Mouse (Mus musculus): ENCODE data around the gene Slc39a5. TPM values are rescaled to one million over a fixed set of nuclear protein-coding genes. Genes with fewer than 3 reads are reported as not detected.

Gene Slc39a5
- total and polyA plus RNA-seq, 2 experiments from 2014 or later = 0.10 to 0.24 TPM

DNA sequence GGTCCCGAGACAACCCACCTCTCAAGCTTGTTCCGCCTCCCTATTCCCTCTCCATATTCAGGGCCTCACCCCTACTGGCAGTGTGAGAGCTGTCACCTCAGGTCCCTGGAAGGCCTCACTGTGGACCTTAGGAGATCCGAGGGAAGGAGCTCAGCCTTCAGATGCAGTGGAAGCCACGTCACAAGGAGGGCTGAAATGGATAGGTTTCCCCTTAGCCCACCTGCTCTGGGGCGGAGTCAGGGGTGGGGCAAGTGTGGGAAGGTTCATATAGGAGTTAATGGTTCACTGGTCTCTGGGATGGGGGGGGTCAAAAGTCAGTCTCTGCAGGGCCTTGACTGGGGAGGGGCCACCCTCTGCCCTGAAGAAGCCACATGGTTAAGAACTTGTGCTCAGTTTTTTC is 691 bp downstream of the Slc39a5 start:
- H3K9me3 ChIP-seq (ENCODE audit: low read length) = no peaks in the 10 kb centered on the region
- peaks cover 5% of the 10 kb centered on the region; the same call in 1 of the 2 replicates for H3K36me3 ChIP-seq (ENCODE audit: insufficient read depth)
- DNase-seq (no peak), ATAC-seq (no peak)
- H3K9ac ChIP-seq = no peak overlapping the region
- H3K4me3 ChIP-seq (ENCODE audit: low read depth, low read length) = no peak overlapping the region
- 37% methylated on average over 5 of the region's 5 CpGs for WGBS
- no peaks in the 10 kb centered on the region for H3K4me1 ChIP-seq (ENCODE audit: insufficient read depth)
- H3K27me3 ChIP-seq (ENCODE audit: insufficient read depth, low read length) = no peaks in the 10 kb centered on the region
- TF ChIP-seq CTCF (IDR thresholded peaks at IDR 0.05; ENCODE audit: low read depth) = no peak
- no peak overlapping the region for H3K27ac ChIP-seq (ENCODE audit: low read depth, low read length)
- no peak overlapping the region for H3K4me2 ChIP-seq (ENCODE audit: low read depth)

DNA sequence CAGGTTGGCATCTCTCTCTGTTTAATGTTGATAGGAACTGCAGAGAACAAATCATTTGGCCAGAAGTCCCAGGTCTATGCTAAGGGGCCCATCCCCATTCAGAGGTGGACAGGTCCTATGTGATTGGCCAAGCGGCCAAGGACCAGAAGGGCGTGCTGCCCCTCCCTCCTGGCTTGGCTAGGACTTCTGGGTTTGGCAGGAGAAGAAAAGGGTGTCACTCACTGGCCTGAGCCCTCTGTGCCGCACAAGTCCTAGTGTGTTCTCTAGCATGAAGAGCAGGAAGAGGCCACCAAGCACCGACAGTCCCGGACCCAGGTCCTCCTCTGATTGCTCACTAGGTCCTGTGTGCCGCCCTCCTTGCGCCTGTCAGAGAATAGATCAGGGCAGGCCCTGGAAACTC is 3.6 kb downstream of the Slc39a5 start:
- WGBS = 49% methylated on average over 7 of the region's 7 CpGs
- peak; percentile 51; the same call in 1 of the 2 replicates for ATAC-seq
- no peaks in the 10 kb centered on the region for H3K4me1 ChIP-seq (ENCODE audit: insufficient read depth)
- H3K4me2 ChIP-seq (ENCODE audit: low read depth) = no peak overlapping the region
- peaks cover 27% of the 10 kb centered on the region for H3K36me3 ChIP-seq (ENCODE audit: insufficient read depth)
- no peak overlapping the region for H3K9ac ChIP-seq
- TF ChIP-seq CTCF (IDR thresholded peaks at IDR 0.05; ENCODE audit: low read depth) = no peak
- no peak overlapping the region for H3K27ac ChIP-seq (ENCODE audit: low read depth, low read length)
- H3K4me3 ChIP-seq (ENCODE audit: low read depth, low read length) = no peak overlapping the region
- DNase-seq = no peak
- H3K9me3 ChIP-seq (ENCODE audit: low read length) = no peaks in the 10 kb centered on the region
- H3K27me3 ChIP-seq (ENCODE audit: insufficient read depth, low read length) = no peaks in the 10 kb centered on the region

DNA sequence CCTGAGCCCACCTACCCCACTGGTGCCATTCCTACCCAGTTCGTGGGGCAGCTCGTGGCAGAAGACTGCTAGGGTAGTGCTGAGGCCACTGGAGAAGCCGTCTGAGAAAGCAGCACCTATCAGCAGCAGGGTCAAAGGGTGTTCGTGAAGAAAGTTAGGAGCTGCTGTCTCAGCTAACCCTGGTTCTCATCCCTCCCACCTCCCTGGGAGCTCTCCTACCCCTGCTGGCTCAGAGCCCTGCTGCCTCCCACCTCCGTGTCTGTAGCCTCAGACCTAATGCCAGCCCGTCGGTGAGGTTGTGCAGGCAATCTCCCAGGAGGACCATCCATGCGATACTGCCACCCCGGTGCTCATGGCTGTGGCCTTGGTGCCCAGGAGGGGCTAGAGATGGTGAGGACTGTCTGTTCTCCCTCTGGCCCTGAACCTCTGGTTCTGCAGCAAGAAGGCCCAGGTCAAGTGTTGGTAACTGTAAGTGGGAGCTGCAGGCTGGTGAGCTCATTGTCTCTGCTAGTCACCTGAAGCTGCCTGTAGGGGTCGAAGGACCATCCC is 4.2 kb downstream of the Slc39a5 start:
- WGBS = 65% methylated on average over 10 of the region's 10 CpGs
- H3K27me3 ChIP-seq (ENCODE audit: insufficient read depth, low read length) = no peaks in the 10 kb centered on the region
- no peak for DNase-seq
- H3K9ac ChIP-seq = no peak overlapping the region
- H3K36me3 ChIP-seq (ENCODE audit: insufficient read depth) = peaks cover 33% of the 10 kb centered on the region
- H3K4me3 ChIP-seq (ENCODE audit: low read depth, low read length) = no peak overlapping the region
- ATAC-seq = no peak
- no peaks in the 10 kb centered on the region for H3K4me1 ChIP-seq (ENCODE audit: insufficient read depth)
- H3K4me2 ChIP-seq (ENCODE audit: low read depth) = no peak overlapping the region
- TF ChIP-seq CTCF (IDR thresholded peaks at IDR 0.05; ENCODE audit: low read depth) = no peak
- H3K9me3 ChIP-seq (ENCODE audit: low read length) = no peaks in the 10 kb centered on the region
- H3K27ac ChIP-seq (ENCODE audit: low read depth, low read length) = no peak overlapping the region

DNA sequence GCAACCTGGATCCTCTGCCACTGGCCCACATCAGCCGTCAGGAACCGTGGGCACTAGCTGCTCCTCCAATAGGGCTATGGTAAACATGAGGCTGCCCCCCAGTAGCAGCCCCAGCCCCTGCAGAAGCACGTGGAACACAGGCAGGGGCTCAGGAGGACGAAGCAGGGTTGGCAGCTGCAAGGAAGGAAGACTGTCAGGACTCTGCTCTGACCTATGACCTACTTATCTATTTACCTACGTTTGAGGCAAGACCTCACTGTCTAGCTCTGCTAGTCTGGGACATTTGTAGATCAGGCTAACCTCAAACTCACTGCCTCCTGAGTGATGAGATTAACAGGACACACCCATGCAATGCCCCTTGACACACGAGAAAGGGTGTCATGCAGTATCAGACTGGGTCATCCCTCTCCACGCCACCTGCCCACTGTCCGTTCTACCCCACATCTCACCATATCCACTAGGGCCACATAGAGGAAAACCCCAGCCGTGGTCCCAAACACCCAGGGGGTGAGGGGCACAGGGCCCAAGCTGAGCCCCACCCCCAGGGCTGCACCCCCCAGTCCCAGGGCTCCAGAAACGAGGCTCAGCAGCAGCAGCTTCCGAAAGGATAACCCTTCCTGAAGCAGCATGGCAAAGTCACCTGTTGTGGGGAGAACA is 4.9 kb downstream of the Slc39a5 start:
- no peaks in the 10 kb centered on the region for H3K9me3 ChIP-seq (ENCODE audit: low read length)
- WGBS = 64% methylated on average over 11 of the region's 11 CpGs
- peaks cover 40% of the 10 kb centered on the region for H3K36me3 ChIP-seq (ENCODE audit: insufficient read depth)
- H3K4me2 ChIP-seq (ENCODE audit: low read depth) = no peak overlapping the region
- no peaks in the 10 kb centered on the region for H3K4me1 ChIP-seq (ENCODE audit: insufficient read depth)
- ATAC-seq = no peak
- H3K27me3 ChIP-seq (ENCODE audit: insufficient read depth, low read length) = no peaks in the 10 kb centered on the region
- no peak overlapping the region for H3K27ac ChIP-seq (ENCODE audit: low read depth, low read length)
- no peak overlapping the region for H3K4me3 ChIP-seq (ENCODE audit: low read depth, low read length)
- no peak overlapping the region for H3K9ac ChIP-seq
- DNase-seq = no peak
- TF ChIP-seq CTCF (IDR thresholded peaks at IDR 0.05; ENCODE audit: low read depth) = no peak

DNA sequence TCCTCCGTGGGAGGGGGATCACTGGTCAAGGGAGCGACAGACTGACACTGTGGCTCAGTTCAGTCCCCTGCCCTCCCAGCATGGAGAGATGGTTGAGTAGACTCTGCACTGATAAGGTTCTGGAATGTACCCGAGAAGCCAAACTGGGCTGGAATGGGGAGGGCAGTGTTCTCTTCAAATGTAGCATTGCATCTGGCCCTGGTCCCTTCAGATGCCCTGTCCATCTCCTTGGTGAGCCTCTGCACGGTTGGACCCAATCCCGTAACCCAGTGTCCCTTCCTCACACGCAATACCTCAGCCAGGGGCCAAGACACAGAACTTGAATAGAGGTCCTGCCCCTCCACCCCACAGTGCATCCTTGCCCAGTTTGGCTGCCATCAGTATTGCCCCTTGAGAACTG is 9.2 kb downstream of the Slc39a5 start:
- H3K27me3 ChIP-seq (ENCODE audit: insufficient read depth, low read length) = no peaks in the 10 kb centered on the region
- ATAC-seq (no peak), DNase-seq (no peak)
- no peak overlapping the region for H3K9ac ChIP-seq
- H3K4me1 ChIP-seq (ENCODE audit: insufficient read depth) = no peaks in the 10 kb centered on the region
- WGBS = 68% methylated on average over 6 of the region's 6 CpGs
- H3K9me3 ChIP-seq (ENCODE audit: low read length) = no peaks in the 10 kb centered on the region
- H3K36me3 ChIP-seq (ENCODE audit: insufficient read depth) = peaks cover 79% of the 10 kb centered on the region
- no peak for TF ChIP-seq CTCF (IDR thresholded peaks at IDR 0.05; ENCODE audit: low read depth)
- no peak overlapping the region for H3K27ac ChIP-seq (ENCODE audit: low read depth, low read length)
- H3K4me3 ChIP-seq (ENCODE audit: low read depth, low read length) = no peak overlapping the region
- H3K4me2 ChIP-seq (ENCODE audit: low read depth) = no peak overlapping the region

DNA sequence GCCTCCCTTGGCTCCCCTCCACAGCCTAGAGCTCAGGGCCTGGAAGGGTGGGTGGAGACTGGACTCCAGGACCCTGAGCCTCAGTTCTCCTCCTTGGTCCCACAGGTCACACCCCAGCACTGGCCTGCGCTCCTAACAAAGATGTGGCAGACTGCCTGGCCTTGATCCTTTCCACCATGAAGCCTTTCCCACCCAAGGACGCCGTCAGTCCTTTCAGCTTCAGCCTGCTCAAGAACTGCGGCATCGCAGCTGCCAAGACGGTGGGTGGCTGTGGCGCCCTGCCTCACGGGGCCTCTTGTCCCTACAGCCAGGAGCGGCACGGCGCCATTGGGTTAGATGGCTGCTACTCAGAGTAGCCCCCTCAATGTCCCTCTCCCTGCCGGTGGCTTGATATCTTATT is 10.7 kb downstream of the Slc39a5 start:
- Histone ChIP-seq H3K4me2 (ENCODE audit: low read depth) (no peak overlapping the region), H3K27me3 (ENCODE audit: insufficient read depth, low read length) (no peaks in the 10 kb centered on the region), H3K36me3 (ENCODE audit: insufficient read depth) (peaks cover 91% of the 10 kb centered on the region), H3K4me1 (ENCODE audit: insufficient read depth) (no peaks in the 10 kb centered on the region), H3K4me3 (ENCODE audit: low read depth, low read length) (no peak overlapping the region), H3K27ac (ENCODE audit: low read depth, low read length) (no peak overlapping the region), H3K9me3 (ENCODE audit: low read length) (no peaks in the 10 kb centered on the region), H3K9ac (no peak overlapping the region)
- no peak for TF ChIP-seq CTCF (IDR thresholded peaks at IDR 0.05; ENCODE audit: low read depth)
- no peak for ATAC-seq
- WGBS = 92% methylated on average over 12 of the region's 12 CpGs
- no peak for DNase-seq

DNA sequence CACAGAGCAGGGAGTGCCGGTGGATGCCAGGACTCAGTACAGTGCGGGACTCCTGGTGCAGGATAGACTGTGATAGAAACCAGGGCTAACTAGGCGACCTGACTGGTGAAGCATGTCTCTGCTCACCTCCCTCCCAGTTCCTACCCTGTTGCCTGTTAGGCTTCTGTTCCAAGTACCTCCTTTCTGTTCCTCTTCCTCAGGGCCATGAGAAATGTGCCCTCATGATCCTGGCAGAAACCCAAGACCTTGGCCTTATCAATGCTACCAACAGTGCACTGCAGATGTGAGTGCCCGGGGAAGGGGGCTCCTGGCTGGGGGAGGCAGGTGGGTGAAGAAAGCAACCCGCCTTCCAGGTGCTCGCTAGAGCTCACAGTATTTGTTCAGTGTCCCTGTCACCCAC is 11.5 kb downstream of the Slc39a5 start:
- Histone ChIP-seq H3K27me3 (ENCODE audit: insufficient read depth, low read length) (no peaks in the 10 kb centered on the region), H3K36me3 (ENCODE audit: insufficient read depth) (peaks cover 98% of the 10 kb centered on the region), H3K9ac (no peak overlapping the region), H3K9me3 (ENCODE audit: low read length) (no peaks in the 10 kb centered on the region), H3K27ac (ENCODE audit: low read depth, low read length) (no peak overlapping the region), H3K4me3 (ENCODE audit: low read depth, low read length) (no peak overlapping the region), H3K4me1 (ENCODE audit: insufficient read depth) (no peaks in the 10 kb centered on the region), H3K4me2 (ENCODE audit: low read depth) (no peak overlapping the region)
- no peak for ATAC-seq
- 84% methylated on average over 6 of the region's 6 CpGs for WGBS
- DNase-seq = no peak
- TF ChIP-seq CTCF (IDR thresholded peaks at IDR 0.05; ENCODE audit: low read depth) = no peak

All from forebrain, postnatal 0 days (tissue).